Mouse (Mus musculus) cortical plate, adult 2 months (tissue): ENCODE measurements at regions not wholly inside any gene's neighbourhood (a gene's known extent, or its start where the extent isn't known, plus 50 kb on each side); places are given as distances from the start of the nearest gene placed in this dataset.

Experiments used
- H3K27ac ChIP-seq: fragments of 200-500 bp; 2 replicates; pipeline ENCODE4 v1.5.1; 2012; ENCODE audit warnings: low read length, control low read depth, inconsistent platforms; ENCODE audit not compliant: insufficient read depth
- H3K4me1 ChIP-seq: fragments of 200-500 bp; 2 replicates; pipeline ENCODE4 v1.6.1; 2011; ENCODE audit warnings: low read length; ENCODE audit not compliant: control insufficient read depth, insufficient read depth
- H3K4me3 ChIP-seq: fragments of 200-500 bp; 2 replicates; pipeline ENCODE4 v1.5.1; 2011; ENCODE audit warnings: mild to moderate bottlenecking, low read length, control low read depth; ENCODE audit not compliant: insufficient read depth
- CTCF ChIP-seq: fragments of 200-500 bp; IDR thresholded peaks from 2 replicates; pipeline ENCODE4 v1.5.1; 2011; ENCODE audit warnings: mild to moderate bottlenecking, control low read depth, low read length; ENCODE audit not compliant: insufficient read depth; ENCODE audit errors: extremely low read depth
- POLR2A ChIP-seq: fragments of 200-500 bp; IDR thresholded peaks from 2 replicates; pipeline ENCODE4 v1.6.1; 2011; ENCODE audit warnings: mild to moderate bottlenecking, low read length, control low read depth; ENCODE audit not compliant: insufficient read depth; ENCODE audit errors: extremely low read depth

GRCm38 (mm10) chr16:49550231-49550630, 148.8 kb upstream of the Ift57 start:
- Histone ChIP-seq H3K27ac (no peak overlapping the region), H3K4me1 (no peaks in the 10 kb centered on the region), H3K4me3 (no peak overlapping the region)
- TF ChIP-seq POLR2A (no peak), CTCF (no peak)

GRCm38 (mm10) chr16:49570031-49570430, 129.0 kb upstream of the Ift57 start:
- TF ChIP-seq POLR2A (no peak), CTCF (no peak)
- Histone ChIP-seq H3K4me1 (no peaks in the 10 kb centered on the region), H3K27ac (no peak overlapping the region), H3K4me3 (no peak overlapping the region)

GRCm38 (mm10) chr16:49572485-49573170, 126.4 kb upstream of the Ift57 start:
- Histone ChIP-seq H3K4me1 (no peaks in the 10 kb centered on the region), H3K27ac (no peak overlapping the region), H3K4me3 (no peak overlapping the region)
- TF ChIP-seq CTCF (no peak), POLR2A (no peak)

GRCm38 (mm10) chr16:49573171-49573517, 125.9 kb upstream of the Ift57 start:
- Histone ChIP-seq H3K4me1 (no peaks in the 10 kb centered on the region), H3K27ac (no peak overlapping the region), H3K4me3 (no peak overlapping the region)
- TF ChIP-seq CTCF (no peak), POLR2A (no peak)

GRCm38 (mm10) chr16:49578976-49579375, 120.1 kb upstream of the Ift57 start:
- H3K4me3 ChIP-seq, result no peak overlapping the region
- no peaks in the 10 kb centered on the region for H3K4me1 ChIP-seq
- H3K27ac ChIP-seq, result no peak overlapping the region
- TF ChIP-seq POLR2A (no peak), CTCF (no peak)

- Histone ChIP-seq H3K27ac (no peak overlapping the region), H3K4me1 (no peaks in the 10 kb centered on the region), H3K4me3 (no peak overlapping the region)
- TF ChIP-seq POLR2A (no peak), CTCF (no peak)
Observed at GRCm38 (mm10) chr16:49580708-49581107, 118.3 kb upstream of the Ift57 start.

GRCm38 (mm10) chr16:49606500-49606899, 92.5 kb upstream of the Ift57 start:
- Histone ChIP-seq H3K4me1 (no peaks in the 10 kb centered on the region; the same call in 1 of the 2 replicates), H3K27ac (no peak overlapping the region), H3K4me3 (no peak overlapping the region)
- TF ChIP-seq POLR2A (no peak), CTCF (no peak)

- TF ChIP-seq POLR2A (no peak), CTCF (no peak)
- no peak overlapping the region for H3K4me3 ChIP-seq
- H3K27ac ChIP-seq, result no peak overlapping the region
- no peaks in the 10 kb centered on the region for H3K4me1 ChIP-seq
Observed at GRCm38 (mm10) chr16:49614801-49615200, 84.2 kb upstream of the Ift57 start.

GRCm38 (mm10) chr16:49615342-49616020, 83.6 kb upstream of the Ift57 start:
- Histone ChIP-seq H3K4me3 (0 out of 2 replicates have a peak overlapping the region, but pooled peaks have one; percentile 27), H3K4me1 (no peaks in the 10 kb centered on the region), H3K27ac (no peak overlapping the region)
- TF ChIP-seq CTCF, result no peak
- TF ChIP-seq POLR2A, result no peak
